Mouse (Mus musculus) right cerebral cortex, postnatal 14 days (tissue): ENCODE measurements around the gene Aldh1l1.
A peak's percentile ranks its signal among the peaks of the same experiment; 100 is the strongest.

Experiments
- DNase-seq: peaks from one replicate; pipeline ENCODE4 v3.0.0; 2022

Aldh1l1 gene

GRCm38 (mm10) chr6:90486176-90486921, at the start of gene Aldh1l1:
Aldh1l1 (plus strand) TSS chr6:90486427.
- DNase-seq: no peak

GRCm38 (mm10) chr6:90437041-90437440, 49.2 kb upstream of the Aldh1l1 start:
- no peak for DNase-seq

- no peak for DNase-seq
These were observed 39.3 kb upstream of the Aldh1l1 start for GRCm38 (mm10) chr6:90446883-90447282.

- DNase-seq: peak; percentile 88
These were observed 36.0 kb upstream of the Aldh1l1 start for GRCm38 (mm10) chr6:90450179-90450578.

- no peak for DNase-seq
These were observed 35.5 kb upstream of the Aldh1l1 start for GRCm38 (mm10) chr6:90450697-90451096.

- DNase-seq: no peak
These were observed 34.7 kb upstream of the Aldh1l1 start for GRCm38 (mm10) chr6:90451512-90451911.

- no peak for DNase-seq
These were observed 33.6 kb upstream of the Aldh1l1 start for GRCm38 (mm10) chr6:90452603-90453002.

GRCm38 (mm10) chr6:90453751-90454150, 32.5 kb upstream of the Aldh1l1 start:
- DNase-seq: no peak

GRCm38 (mm10) chr6:90457421-90457820, 28.8 kb upstream of the Aldh1l1 start:
- no peak for DNase-seq

GRCm38 (mm10) chr6:90461181-90461580, 25.0 kb upstream of the Aldh1l1 start:
- no peak for DNase-seq

- no peak for DNase-seq
These were observed 24.5 kb upstream of the Aldh1l1 start for GRCm38 (mm10) chr6:90461771-90462170.

- peak; percentile 82 for DNase-seq
These were observed 24.0 kb upstream of the Aldh1l1 start, which contains the start of gene Klf15 for GRCm38 (mm10) chr6:90462181-90462706. Klf15 (plus strand) TSS chr6:90462576.

- peak; percentile 47 for DNase-seq
These were observed 23.4 kb upstream of the Aldh1l1 start for GRCm38 (mm10) chr6:90462841-90463227.

GRCm38 (mm10) chr6:90463228-90463862, 22.9 kb upstream of the Aldh1l1 start:
- peak; percentile 69 for DNase-seq

GRCm38 (mm10) chr6:90463890-90464421, 22.3 kb upstream of the Aldh1l1 start:
- no peak for DNase-seq

- DNase-seq: no peak
These were observed 21.1 kb upstream of the Aldh1l1 start for GRCm38 (mm10) chr6:90465028-90465640.

GRCm38 (mm10) chr6:90466079-90466478, 20.1 kb upstream of the Aldh1l1 start:
- no peak for DNase-seq

- DNase-seq: no peak
These were observed 19.3 kb upstream of the Aldh1l1 start for GRCm38 (mm10) chr6:90466847-90467410.

- no peak for DNase-seq
These were observed 18.0 kb upstream of the Aldh1l1 start for GRCm38 (mm10) chr6:90468216-90468615.

GRCm38 (mm10) chr6:90469041-90469440, 17.2 kb upstream of the Aldh1l1 start:
- DNase-seq: no peak

- DNase-seq: no peak
These were observed 16.0 kb upstream of the Aldh1l1 start for GRCm38 (mm10) chr6:90470255-90470654.

- peak; percentile 37 for DNase-seq
These were observed 15.2 kb upstream of the Aldh1l1 start for GRCm38 (mm10) chr6:90470947-90471541.

GRCm38 (mm10) chr6:90472079-90472478, 14.1 kb upstream of the Aldh1l1 start:
- no peak for DNase-seq
